Mouse (Mus musculus): ENCODE results near the gene Ablim1. TPM values are rescaled to one million over a fixed set of nuclear protein-coding genes. Genes with fewer than 3 reads are reported as not detected.
"Not testable (repeated sequence)": the region's sequence is repeated elsewhere in the genome, so short reads cannot be mapped to it uniquely, and the experiment has no call there.

Ablim1 gene
- polyA plus RNA-seq, 1 experiment from 2014 or later: 16.4 TPM

- DNase-seq (ENCODE audit: low spot score): no peak
- Histone ChIP-seq H3K4me1 (peaks cover 4% of the 10 kb centered on the region), H3K27me3 (ENCODE audit: low read depth, poor library complexity, severe bottlenecking) (peaks cover 7% of the 10 kb centered on the region; the same call in 1 of the 2 replicates), H3K9me3 (replicated peaks) (no peaks in the 10 kb centered on the region), H3K4me3 (no peak overlapping the region), H3K27ac (no peak overlapping the region), H3K36me3 (no peaks in the 10 kb centered on the region)
- 83% methylated on average over 7 of the region's 7 CpGs for WGBS
Measured at GRCm38 (mm10) chr19:57140071-57140470, 174.6 kb downstream of the Ablim1 start.

- no peaks in the 10 kb centered on the region for H3K9me3 ChIP-seq (replicated peaks)
- no peak for DNase-seq (ENCODE audit: low spot score)
- H3K36me3 ChIP-seq: no peaks in the 10 kb centered on the region
- WGBS: 81% methylated on average over 13 of the region's 13 CpGs
- no peak overlapping the region for H3K4me3 ChIP-seq
- peaks cover 15% of the 10 kb centered on the region for H3K4me1 ChIP-seq
- no peak overlapping the region for H3K27ac ChIP-seq
- H3K27me3 ChIP-seq (ENCODE audit: low read depth, poor library complexity, severe bottlenecking): peaks cover 11% of the 10 kb centered on the region; the same call in 1 of the 2 replicates
Measured at GRCm38 (mm10) chr19:57138909-57139617, 175.7 kb downstream of the Ablim1 start.

GRCm38 (mm10) chr19:57138469-57138868, 176.2 kb downstream of the Ablim1 start:
- Histone ChIP-seq H3K4me1 (peaks cover 20% of the 10 kb centered on the region), H3K27ac (no peak overlapping the region), H3K27me3 (ENCODE audit: low read depth, poor library complexity, severe bottlenecking) (peaks cover 11% of the 10 kb centered on the region), H3K36me3 (no peaks in the 10 kb centered on the region), H3K9me3 (replicated peaks) (no peaks in the 10 kb centered on the region), H3K4me3 (no peak overlapping the region)
- 74% methylated on average over 6 of the region's 6 CpGs for WGBS
- DNase-seq (ENCODE audit: low spot score): no peak

GRCm38 (mm10) chr19:57138045-57138444, 176.7 kb downstream of the Ablim1 start:
- no peak for DNase-seq (ENCODE audit: low spot score)
- H3K27me3 ChIP-seq (ENCODE audit: low read depth, poor library complexity, severe bottlenecking): peaks cover 15% of the 10 kb centered on the region
- H3K4me1 ChIP-seq: peaks cover 25% of the 10 kb centered on the region
- no peak overlapping the region for H3K27ac ChIP-seq
- H3K36me3 ChIP-seq: no peaks in the 10 kb centered on the region
- no peaks in the 10 kb centered on the region for H3K9me3 ChIP-seq (replicated peaks)
- no peak overlapping the region for H3K4me3 ChIP-seq

GRCm38 (mm10) chr19:57136228-57136627, 178.5 kb downstream of the Ablim1 start:
- 44% methylated on average over 7 of the region's 7 CpGs for WGBS
- Histone ChIP-seq H3K36me3 (no peaks in the 10 kb centered on the region), H3K4me3 (no peak overlapping the region), H3K9me3 (replicated peaks) (no peaks in the 10 kb centered on the region), H3K27me3 (ENCODE audit: low read depth, poor library complexity, severe bottlenecking) (peaks cover 33% of the 10 kb centered on the region), H3K27ac (no peak overlapping the region), H3K4me1 (peaks cover 25% of the 10 kb centered on the region)
- peak; percentile 71 for DNase-seq (ENCODE audit: low spot score)

GRCm38 (mm10) chr19:57135654-57136053, 179.1 kb downstream of the Ablim1 start:
- not testable (repeated sequence) for H3K27ac ChIP-seq; H3K9me3 ChIP-seq (replicated peaks); H3K4me3 ChIP-seq; DNase-seq (ENCODE audit: low spot score); H3K36me3 ChIP-seq
- WGBS: 94% methylated on average over 6 of the region's 6 CpGs
- H3K27me3 ChIP-seq (ENCODE audit: low read depth, poor library complexity, severe bottlenecking): peaks cover 37% of the 10 kb centered on the region
- H3K4me1 ChIP-seq: peaks cover 25% of the 10 kb centered on the region

- 43% methylated on average over 20 of the region's 20 CpGs for WGBS
- Histone ChIP-seq H3K4me3 (no peak overlapping the region), H3K9me3 (replicated peaks) (no peaks in the 10 kb centered on the region), H3K4me1 (peaks cover 25% of the 10 kb centered on the region), H3K27ac (peak overlapping the region; percentile 10; the same call in 1 of the 2 replicates), H3K27me3 (ENCODE audit: low read depth, poor library complexity, severe bottlenecking) (peaks cover 45% of the 10 kb centered on the region), H3K36me3 (no peaks in the 10 kb centered on the region)
- no peak for DNase-seq (ENCODE audit: low spot score)
Measured at GRCm38 (mm10) chr19:57134654-57135348, 179.9 kb downstream of the Ablim1 start.

- no peaks in the 10 kb centered on the region for H3K36me3 ChIP-seq
- 80% methylated on average over 6 of the region's 6 CpGs for WGBS
- peaks cover 25% of the 10 kb centered on the region for H3K4me1 ChIP-seq
- no peak for DNase-seq (ENCODE audit: low spot score)
- H3K27ac ChIP-seq: no peak overlapping the region
- no peak overlapping the region for H3K4me3 ChIP-seq
- peaks cover 62% of the 10 kb centered on the region for H3K27me3 ChIP-seq (ENCODE audit: low read depth, poor library complexity, severe bottlenecking)
- H3K9me3 ChIP-seq (replicated peaks): no peaks in the 10 kb centered on the region
Measured at GRCm38 (mm10) chr19:57132916-57133520, 181.7 kb downstream of the Ablim1 start.

- peaks cover 63% of the 10 kb centered on the region for H3K27me3 ChIP-seq (ENCODE audit: low read depth, poor library complexity, severe bottlenecking)
- no peak overlapping the region for H3K27ac ChIP-seq
- 80% methylated on average over 5 of the region's 5 CpGs for WGBS
- no peak overlapping the region for H3K4me3 ChIP-seq
- DNase-seq (ENCODE audit: low spot score): no peak
- H3K9me3 ChIP-seq (replicated peaks): no peaks in the 10 kb centered on the region
- H3K4me1 ChIP-seq: peaks cover 32% of the 10 kb centered on the region
- H3K36me3 ChIP-seq: no peaks in the 10 kb centered on the region
Measured at GRCm38 (mm10) chr19:57132281-57132680, 182.4 kb downstream of the Ablim1 start.

GRCm38 (mm10) chr19:57131366-57131765, 183.4 kb downstream of the Ablim1 start:
- Histone ChIP-seq H3K4me3 (no peak overlapping the region), H3K27me3 (ENCODE audit: low read depth, poor library complexity, severe bottlenecking) (peaks cover 60% of the 10 kb centered on the region), H3K4me1 (peaks cover 37% of the 10 kb centered on the region), H3K9me3 (replicated peaks) (no peaks in the 10 kb centered on the region), H3K27ac (no peak overlapping the region), H3K36me3 (no peaks in the 10 kb centered on the region)
- WGBS: 60% methylated on average over 4 of the region's 4 CpGs
- DNase-seq (ENCODE audit: low spot score): no peak

- no peak for DNase-seq (ENCODE audit: low spot score)
- Histone ChIP-seq H3K27ac (no peak overlapping the region), H3K36me3 (no peaks in the 10 kb centered on the region), H3K27me3 (ENCODE audit: low read depth, poor library complexity, severe bottlenecking) (peaks cover 60% of the 10 kb centered on the region), H3K4me3 (no peak overlapping the region), H3K9me3 (replicated peaks) (no peaks in the 10 kb centered on the region), H3K4me1 (peaks cover 37% of the 10 kb centered on the region)
- 86% methylated on average over 4 of the region's 4 CpGs for WGBS
Measured at GRCm38 (mm10) chr19:57130591-57130990, 184.1 kb downstream of the Ablim1 start.

GRCm38 (mm10) chr19:57129729-57130128, 185.0 kb downstream of the Ablim1 start:
- Histone ChIP-seq H3K4me1 (peaks cover 33% of the 10 kb centered on the region), H3K4me3 (no peak overlapping the region), H3K27me3 (ENCODE audit: low read depth, poor library complexity, severe bottlenecking) (peaks cover 60% of the 10 kb centered on the region), H3K36me3 (no peaks in the 10 kb centered on the region), H3K27ac (no peak overlapping the region), H3K9me3 (replicated peaks) (no peaks in the 10 kb centered on the region)
- DNase-seq (ENCODE audit: low spot score): no peak
- 91% methylated on average over 9 of the region's 9 CpGs for WGBS

GRCm38 (mm10) chr19:57128037-57128436, 186.7 kb downstream of the Ablim1 start:
- Histone ChIP-seq H3K9me3 (replicated peaks) (no peaks in the 10 kb centered on the region), H3K27ac (0 out of 2 replicates have a peak overlapping the region, but pooled peaks have one; percentile 39), H3K4me3 (no peak overlapping the region), H3K4me1 (peaks cover 28% of the 10 kb centered on the region), H3K27me3 (ENCODE audit: low read depth, poor library complexity, severe bottlenecking) (peaks cover 51% of the 10 kb centered on the region), H3K36me3 (no peaks in the 10 kb centered on the region)
- WGBS: 77% methylated on average over 6 of the region's 6 CpGs
- no peak for DNase-seq (ENCODE audit: low spot score)

Data from limb, embryonic 10.5 days (tissue).